Mouse (Mus musculus): ENCODE data around the gene Snurf. TPM values are rescaled to one million over a fixed set of nuclear protein-coding genes. Genes with fewer than 3 reads are reported as not detected.

The Snurf gene
- total RNA-seq (2021) = 1,000 to 10,000 TPM; 2,021 to 2,115 TPM

GRCm38 (mm10) chr7:60004606-60005330 is at the start of gene Snurf, which contains the start of gene Gm38393:
Snurf (minus strand) TSS chr7:60005049.
Gm38393 (minus strand) TSS chr7:60005064.
- intact Hi-C loops (cut with DNase I) = loop anchor here (10.0 kb wide), 1 partner anchor 240 kb away; no protein-coding TSS in a partner anchor
- peak; percentile 79 to 82 for DNase-seq (ENCODE audit: extremely low spot score in 1 of 2, low spot score in 2 of 2)

GRCm38 (mm10) chr7:60047481-60048201 is 42.8 kb upstream of the Snurf start:
- peak; percentile 36 to 54 for DNase-seq (ENCODE audit: extremely low spot score in 1 of 2, low spot score in 2 of 2)
- intact Hi-C loops (cut with DNase I) = no loop called here

- intact Hi-C loops (cut with DNase I) = no loop called here
- no peak for DNase-seq (ENCODE audit: extremely low spot score in 1 of 2, low spot score in 2 of 2)
These were observed 8.3 kb upstream of the Snurf start for GRCm38 (mm10) chr7:60013186-60013585.

- intact Hi-C loops (cut with DNase I) = loop anchor here (10.0 kb wide), 1 partner anchor 237 kb away; no protein-coding TSS in a partner anchor
- no peak for DNase-seq (ENCODE audit: extremely low spot score in 1 of 2, low spot score in 2 of 2)
These were observed 3.0 kb upstream of the Snurf start for GRCm38 (mm10) chr7:60007727-60008360.

GRCm38 (mm10) chr7:60006262-60006661 is 1.4 kb upstream of the Snurf start:
- intact Hi-C loops (cut with DNase I) = loop anchor here (10.0 kb wide), 1 partner anchor 239 kb away; no protein-coding TSS in a partner anchor
- DNase-seq (ENCODE audit: extremely low spot score in 1 of 2, low spot score in 2 of 2) = no peak

GRCm38 (mm10) chr7:60003921-60004605 is 786 bp downstream of the Snurf start:
- intact Hi-C loops (cut with DNase I) = loop anchor here (10.0 kb wide), 1 partner anchor 241 kb away; no protein-coding TSS in a partner anchor
- peak; percentile 32 to 73 for DNase-seq (ENCODE audit: extremely low spot score in 1 of 2, low spot score in 2 of 2)

- peak; percentile 22 to 40 for DNase-seq (ENCODE audit: extremely low spot score in 1 of 2, low spot score in 2 of 2)
- intact Hi-C loops (cut with DNase I) = loop anchor here (10.0 kb wide), 1 partner anchor 242 kb away; no protein-coding TSS in a partner anchor
These were observed 1.6 kb downstream of the Snurf start for GRCm38 (mm10) chr7:60003006-60003865.

- no peak for DNase-seq (ENCODE audit: extremely low spot score in 1 of 2, low spot score in 2 of 2)
- intact Hi-C loops (cut with DNase I) = no loop called here
These were observed 26.2 kb downstream of the Snurf start for GRCm38 (mm10) chr7:59978646-59979045.

Other genes with a start within 250 kb of the Snurf start
- 10 to 100 TPM; 86.9 to 91.1 TPM for gene Gm38393, start within 50 bp of the Snurf start, total RNA-seq (2021)
- gene Snrpn, start 135.2 kb upstream of the Snurf start, total RNA-seq (2021) = 100 to 1,000 TPM; 863 to 896 TPM

All from left cerebral cortex, postnatal 10 days (tissue).